Mouse (Mus musculus) left cerebral cortex, adult 18-20 months (tissue): ENCODE results near the gene Pnpla8. TPM values are rescaled to one million over a fixed set of nuclear protein-coding genes. Genes with fewer than 3 reads are reported as not detected.
"Not testable (repeated sequence)": the region's sequence is repeated elsewhere in the genome, so short reads cannot be mapped to it uniquely, and the experiment has no call there.

Experiments
- DNase-seq, 2 experiments: peaks; one replicate each; pipeline ENCODE4 v3.0.0; 2021 to 2022; ENCODE audit warnings: low spot score in 2 of 2, mixed read lengths in 1 of 2
- long read RNA-seq, 2 experiments: library from polyadenylated mRNA; stranded (forward); transcript quantifications; one replicate each; pipeline ENCODE4 v2.0.0; 2021
- total RNA-seq, 2 experiments: library from RNA; stranded (reverse); gene quantifications; 2 replicates each; pipeline ENCODE4 v1.2.3; 2021

The Pnpla8 gene
- 100 to 1,000 TPM; 147 to 149 TPM for total RNA-seq
- long read RNA-seq, experiment 1, full-length matches to known transcripts, result 148 of 189 reads
- long read RNA-seq, experiment 1, partial matches to known transcripts, result 8 of 189 reads
- long read RNA-seq, experiment 1, other reads (novel, unspliced or antisense), result 33 of 189 reads
- long read RNA-seq, experiment 2, full-length matches to known transcripts, result 112 of 142 reads
- long read RNA-seq, experiment 2, partial matches to known transcripts, result 3 of 142 reads
- long read RNA-seq, experiment 2, other reads (novel, unspliced or antisense), result 27 of 142 reads

- not testable (repeated sequence) for DNase-seq
Observed at GRCm38 (mm10) chr12:44221070-44221469, at the start of gene Pnpla8. Gene Pnpla8 (plus strand): TSS chr12:44221370.

DNA sequence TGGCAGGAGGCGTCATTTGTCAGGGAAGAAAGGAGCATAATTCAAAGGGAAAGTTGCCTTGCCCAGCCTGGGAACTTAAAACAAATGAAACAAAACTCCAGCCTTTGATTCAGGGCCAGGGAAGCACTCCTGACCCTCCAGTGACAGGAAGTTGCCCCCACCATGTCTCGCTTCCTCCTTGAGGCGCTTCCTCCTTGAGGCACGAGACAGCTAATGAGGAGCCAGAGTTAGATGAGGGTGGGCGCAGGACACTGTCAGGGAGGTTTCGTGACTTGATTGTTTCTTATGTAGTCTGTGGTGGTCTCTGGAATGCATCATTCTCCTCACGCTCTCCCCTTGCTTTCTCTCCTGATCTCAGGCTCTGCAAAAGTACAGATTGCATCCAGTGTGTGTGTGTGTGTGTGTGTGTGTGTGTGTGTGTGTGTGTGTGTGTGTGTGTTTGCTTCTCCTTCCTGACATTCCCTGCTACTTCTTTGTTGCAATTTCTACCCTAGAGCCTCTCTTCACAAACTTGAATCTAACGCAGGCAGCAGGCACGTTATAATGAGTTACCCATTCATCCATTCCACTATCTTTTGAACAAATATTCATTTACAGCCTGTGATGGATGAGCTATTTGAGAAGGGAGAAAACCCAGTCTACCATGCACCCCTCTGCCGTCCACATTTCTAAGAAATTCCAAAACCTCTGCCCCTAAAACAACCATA lies 44.7 kb upstream of the Pnpla8 start:
- no peak for DNase-seq

DNA sequence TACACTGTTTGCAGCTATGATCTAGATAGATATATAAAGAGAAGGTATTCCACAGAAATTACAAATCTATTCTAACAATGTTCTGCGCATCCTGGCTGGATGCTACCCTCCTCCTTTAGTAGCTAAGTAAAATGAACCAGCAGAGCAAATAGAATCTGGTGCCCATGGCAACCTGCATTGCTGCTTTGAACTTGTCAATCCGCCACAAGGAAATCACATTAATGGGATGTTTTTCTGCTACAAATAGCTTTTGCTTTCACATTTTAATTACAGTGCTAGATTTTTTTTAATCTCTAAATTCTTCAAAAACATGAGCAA lies 44.2 kb upstream of the Pnpla8 start:
- no peak for DNase-seq

- DNase-seq, result peak; percentile 59 to 70
Observed at GRCm38 (mm10) chr12:44181081-44181982, 39.8 kb upstream of the Pnpla8 start.

GRCm38 (mm10) chr12:44197873-44198525 lies 23.2 kb upstream of the Pnpla8 start:
- DNase-seq, result no peak

DNA sequence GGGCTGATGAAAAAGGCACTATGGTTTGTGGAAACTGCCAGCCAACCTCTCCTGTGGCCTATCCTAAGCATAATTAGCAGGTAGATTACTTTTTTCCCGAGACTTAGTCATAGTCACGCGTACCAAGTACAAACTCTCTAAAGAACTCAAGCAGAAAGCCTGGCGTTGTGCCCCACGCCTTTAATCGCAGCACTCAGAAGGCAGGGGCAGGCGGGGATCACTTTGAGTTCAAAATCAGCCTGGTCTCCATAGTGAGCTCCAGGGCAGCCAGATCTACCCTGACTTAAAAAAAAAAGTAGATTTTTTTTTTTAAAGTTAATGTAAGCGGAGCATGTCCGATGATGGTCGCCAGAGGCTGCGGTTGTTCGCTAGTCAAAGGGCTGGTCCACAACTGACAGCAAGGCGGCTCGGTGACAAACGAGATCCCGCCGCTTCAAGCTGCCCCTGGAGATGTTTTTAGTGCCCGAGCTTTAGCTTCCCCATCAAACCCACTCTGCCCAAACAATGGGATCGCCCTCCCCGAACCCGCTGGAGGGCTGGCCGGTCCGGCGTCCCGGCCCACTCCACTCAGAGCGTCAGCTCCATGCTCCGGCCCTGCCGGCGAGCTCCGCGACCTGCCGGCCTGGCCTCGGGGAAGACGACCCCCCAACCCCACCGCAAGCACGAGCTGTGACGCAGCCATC lies 11.9 kb upstream of the Pnpla8 start:
- peak in 1 of 2 experiments; percentile 3 for DNase-seq

DNA sequence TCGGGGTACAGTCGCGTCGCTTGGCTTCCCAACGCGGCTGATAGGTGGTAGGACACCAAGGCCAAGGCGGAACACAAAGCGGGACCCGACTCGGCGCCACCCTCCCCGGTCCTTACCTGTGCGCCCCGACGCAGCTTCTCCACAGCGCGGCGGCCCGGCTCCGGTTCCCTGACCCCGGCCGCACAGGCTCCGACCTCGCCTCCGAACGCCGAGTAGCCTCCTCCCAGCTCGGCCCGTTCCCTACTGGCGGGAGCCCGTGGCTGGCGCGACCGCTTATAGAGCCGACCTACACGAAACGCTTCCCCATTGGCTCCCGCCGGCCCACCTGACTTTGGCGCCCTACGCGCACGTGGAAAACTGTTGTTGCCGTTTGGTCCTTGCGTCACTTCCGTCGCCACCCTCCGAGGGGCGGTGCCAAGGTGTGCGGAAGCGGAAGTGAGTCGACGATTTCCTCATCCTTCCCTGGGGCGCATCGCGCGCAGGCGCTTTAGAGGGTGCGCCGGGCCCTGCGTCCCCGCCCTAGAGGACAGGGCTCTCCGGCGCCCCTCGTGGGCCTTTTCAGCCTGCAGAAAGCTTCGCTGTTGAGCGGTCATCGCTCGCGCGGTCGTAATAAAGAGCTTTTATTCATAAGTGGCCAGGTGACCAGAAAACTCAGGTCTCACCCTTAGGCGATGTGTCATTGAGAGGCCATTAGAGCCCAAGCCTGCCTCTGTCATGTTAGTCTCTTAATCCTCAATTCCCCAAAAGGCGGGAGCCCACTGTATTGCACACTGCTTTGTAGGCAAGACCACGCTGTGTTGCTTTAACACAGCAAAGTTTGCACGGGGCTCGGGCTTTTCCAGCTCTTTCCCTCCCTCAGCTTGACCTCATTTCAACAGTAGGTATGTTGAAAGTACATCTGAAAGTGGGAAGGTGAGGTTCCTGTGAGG lies 11.1 kb upstream of the Pnpla8 start, which contains the start of gene Dnajb9:
Gene Dnajb9 (minus strand): TSS at position 503 of the 929 bp plus-strand sequence.
- DNase-seq, result peak; percentile 100

- no peak for DNase-seq
Observed at GRCm38 (mm10) chr12:44211555-44211954, 9.6 kb upstream of the Pnpla8 start.

- DNase-seq, result peak; percentile 9 to 19
Observed at GRCm38 (mm10) chr12:44221651-44222356, 634 bp downstream of the Pnpla8 start.

- DNase-seq, result no peak
Observed at GRCm38 (mm10) chr12:44223044-44223443, 1.9 kb downstream of the Pnpla8 start.

GRCm38 (mm10) chr12:44224650-44225049 lies 3.5 kb downstream of the Pnpla8 start:
- no peak for DNase-seq

DNA sequence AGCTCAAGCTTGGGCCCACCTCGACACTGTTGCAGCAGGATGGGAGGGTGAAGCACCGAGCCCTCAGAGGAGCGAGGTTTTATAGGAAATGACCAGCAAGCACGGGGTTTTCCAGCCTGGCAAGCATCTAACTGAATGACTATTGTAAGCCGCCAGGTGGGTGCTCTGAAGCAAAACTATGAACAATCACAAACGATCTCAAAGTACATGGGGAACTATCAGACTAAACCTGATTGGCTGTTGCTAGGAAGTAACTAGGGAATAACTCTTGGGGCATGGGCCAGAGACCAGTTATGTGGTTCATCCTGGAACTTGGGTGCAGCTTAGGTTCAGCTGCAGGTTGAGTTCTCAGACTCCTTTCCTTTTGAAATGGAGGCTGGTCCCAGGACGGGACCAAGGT lies 19.9 kb downstream of the Pnpla8 start:
- DNase-seq, result no peak

GRCm38 (mm10) chr12:44242407-44242806 lies 21.2 kb downstream of the Pnpla8 start:
- DNase-seq, result no peak

DNA sequence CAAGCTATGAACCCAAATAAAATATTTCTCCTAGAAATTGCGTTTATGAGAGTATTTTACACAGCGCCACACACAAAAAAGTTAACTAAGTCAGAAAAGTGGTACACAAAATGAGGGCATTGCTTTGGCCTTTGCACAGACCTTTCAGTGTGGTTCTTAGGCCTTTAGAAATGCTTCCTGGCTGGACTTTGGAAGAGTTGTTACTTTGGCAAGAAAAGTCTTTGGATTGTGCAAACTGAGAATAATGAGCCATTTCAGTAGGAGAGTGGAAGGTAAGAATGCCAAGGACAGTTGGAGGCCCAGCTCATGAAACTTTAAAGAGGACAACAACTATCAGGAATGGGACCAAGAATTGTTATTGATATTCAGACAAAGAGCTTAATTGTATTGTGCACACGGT lies 24.6 kb downstream of the Pnpla8 start:
- DNase-seq, result no peak

GRCm38 (mm10) chr12:44248309-44248977 lies 27.3 kb downstream of the Pnpla8 start:
- DNase-seq, result no peak

- no peak for DNase-seq
Observed at GRCm38 (mm10) chr12:44262612-44263011, 41.4 kb downstream of the Pnpla8 start.

DNA sequence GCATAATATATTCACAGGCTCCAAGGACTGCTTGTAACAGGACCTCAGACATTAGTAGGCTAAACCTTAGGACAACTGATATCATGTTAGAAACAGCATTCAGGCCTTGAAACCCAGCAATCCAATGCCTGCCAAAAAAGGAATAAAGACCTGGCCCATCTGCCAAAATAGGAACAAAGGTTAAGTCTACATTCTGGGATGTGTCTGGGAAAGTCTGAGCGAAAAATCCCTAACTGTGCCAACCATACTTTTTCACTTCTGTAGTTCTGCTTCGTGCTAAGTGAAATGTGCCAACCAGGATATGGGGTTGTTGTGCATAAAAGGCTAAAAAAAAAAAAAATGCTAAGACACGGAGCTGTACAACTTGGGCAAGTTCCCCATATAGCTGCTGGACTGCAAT lies 44.5 kb downstream of the Pnpla8 start:
- no peak for DNase-seq

DNA sequence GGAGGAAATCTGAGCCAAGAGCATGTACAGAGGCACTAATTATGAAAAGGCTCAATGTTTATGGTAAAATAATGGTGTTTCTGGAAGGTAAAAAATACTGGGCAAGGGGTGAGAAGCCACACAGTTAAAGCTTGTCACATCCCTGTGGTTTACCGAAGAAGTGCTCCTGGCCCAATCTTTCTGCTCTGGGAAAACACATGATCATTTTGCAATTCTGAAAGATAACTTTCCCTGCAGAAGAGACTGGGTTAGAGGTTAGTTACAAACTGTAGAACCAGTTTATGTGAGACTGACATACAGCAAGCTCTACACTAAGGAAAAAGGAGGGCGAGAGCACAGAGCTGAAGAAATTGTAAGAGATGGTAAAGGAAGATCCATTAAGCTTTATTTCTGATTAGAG lies 46.0 kb downstream of the Pnpla8 start:
- no peak for DNase-seq
